Mouse (Mus musculus) midbrain, embryonic 11.5 days (tissue): ENCODE results near the gene Grm7. TPM values are rescaled to one million over a fixed set of nuclear protein-coding genes. Genes with fewer than 3 reads are reported as not detected.

ENCODE experiments used
- ATAC-seq: fragments of 200-750 bp; cut with Nextera tagmentation; 2 replicates; pipeline ENCODE4 v1.8.0; 2017; ENCODE audit warnings: moderate TSS enrichment, moderate library complexity; ENCODE audit not compliant: low FRiP score
- DNase-seq: peaks from one replicate; pipeline ENCODE4 v3.0.0; 2015; ENCODE audit warnings: low spot score; ENCODE audit errors: missing footprints
- H3K27ac ChIP-seq: fragments of 300-500 bp; sonication (generic); 2 replicates; pipeline ENCODE4 v1.5.1; 2014; ENCODE audit warnings: low read depth, low read length
- H3K27me3 ChIP-seq: fragments of 300-500 bp; sonication (generic); 2 replicates; pipeline ENCODE4 v1.6.1; 2014; ENCODE audit warnings: mild to moderate bottlenecking, low read length, moderate library complexity, mixed read lengths; ENCODE audit not compliant: control insufficient read depth, insufficient read depth
- H3K36me3 ChIP-seq: fragments of 300-500 bp; sonication (generic); 2 replicates; pipeline ENCODE4 v1.6.1; 2014; ENCODE audit warnings: mild to moderate bottlenecking, low read length, moderate library complexity, mixed read lengths; ENCODE audit not compliant: control insufficient read depth, insufficient read depth
- H3K4me1 ChIP-seq: fragments of 300-500 bp; sonication (generic); 2 replicates; pipeline ENCODE4 v1.6.1; 2014; ENCODE audit warnings: low read length; ENCODE audit not compliant: control insufficient read depth, insufficient read depth
- H3K4me2 ChIP-seq: fragments of 300-500 bp; sonication (generic); 2 replicates; pipeline ENCODE4 v1.6.1; 2014; ENCODE audit warnings: mild to moderate bottlenecking, moderate library complexity
- H3K4me3 ChIP-seq: fragments of 300-500 bp; sonication (generic); 2 replicates; pipeline ENCODE4 v1.5.1; 2014; ENCODE audit warnings: low read depth, low read length
- H3K9ac ChIP-seq: fragments of 300-500 bp; sonication (generic); 2 replicates; pipeline ENCODE4 v1.6.1; 2014; ENCODE audit warnings: low read length
- H3K9me3 ChIP-seq: fragments of 300-500 bp; sonication (generic); 2 replicates; pipeline ENCODE4 v1.6.1; 2016; ENCODE audit warnings: low read length; ENCODE audit not compliant: control insufficient read depth
- WGBS: fragments of 180-500 bp; shearing (Covaris S2); extraction: QIAGEN DNeasy Blood & Tissue Kit; methylation state at CpG from one replicate; pipeline ENCODE4 v1.1.7; 2014; 5-methylcytosine and 5-hydroxymethylcytosine counted together
- polyA plus RNA-seq: library from polyadenylated mRNA; unstranded; fragments of >200 nt; fragmentation: Nextera tagmentation; extraction: Ambion mirVana; gene quantifications from 2 replicates; pipeline ENCODE4 v1.2.1, GENCODE M21; 2014

Gene Grm7
- polyA plus RNA-seq, 1 experiment from 2014 or later, result 2.2 TPM

- Histone ChIP-seq H3K9me3 (no peaks in the 10 kb centered on the region), H3K4me2 (no peak overlapping the region), H3K4me3 (no peak overlapping the region), H3K36me3 (no peaks in the 10 kb centered on the region), H3K9ac (no peak overlapping the region), H3K4me1 (no peaks in the 10 kb centered on the region), H3K27me3 (no peaks in the 10 kb centered on the region), H3K27ac (no peak overlapping the region)
- WGBS, result 89% methylated on average over 1 of the region's 1 CpGs
- ATAC-seq, result no peak
- DNase-seq, result no peak
Observed at GRCm38 (mm10) chr6:111521229-111521628, 875.8 kb downstream of the Grm7 start.

- Histone ChIP-seq H3K9me3 (no peaks in the 10 kb centered on the region), H3K4me1 (no peaks in the 10 kb centered on the region), H3K9ac (no peak overlapping the region), H3K4me3 (no peak overlapping the region), H3K4me2 (no peak overlapping the region), H3K36me3 (no peaks in the 10 kb centered on the region), H3K27me3 (no peaks in the 10 kb centered on the region), H3K27ac (no peak overlapping the region)
- no peak for DNase-seq
- no peak for ATAC-seq
Observed at GRCm38 (mm10) chr6:111522122-111522521, 876.7 kb downstream of the Grm7 start.

DNA sequence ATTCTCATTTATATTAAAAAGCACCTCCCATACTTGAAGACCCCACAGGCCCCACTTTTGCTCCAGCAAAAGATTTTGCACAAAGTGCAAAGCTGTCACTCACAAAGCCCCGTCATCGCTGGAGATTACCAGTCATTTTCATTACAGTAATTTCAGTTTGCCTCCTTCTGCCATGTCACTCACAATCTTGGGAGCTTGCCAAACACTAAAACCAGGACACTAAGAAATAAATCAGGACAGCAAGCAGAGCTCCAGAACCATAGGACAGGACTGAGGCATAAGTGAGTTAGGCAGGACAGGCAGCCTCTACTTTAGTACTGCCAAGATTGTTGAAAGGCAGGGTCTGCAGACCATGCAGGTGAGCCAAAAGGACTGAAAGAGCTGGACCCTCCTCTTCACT lies 884.6 kb downstream of the Grm7 start:
- DNase-seq (no peak), ATAC-seq (no peak)
- no peak overlapping the region for H3K4me3 ChIP-seq
- H3K27ac ChIP-seq, result no peak overlapping the region
- 90% methylated on average over 2 of the region's 2 CpGs for WGBS
- no peaks in the 10 kb centered on the region for H3K36me3 ChIP-seq
- H3K4me1 ChIP-seq, result no peaks in the 10 kb centered on the region
- no peaks in the 10 kb centered on the region for H3K9me3 ChIP-seq
- no peak overlapping the region for H3K4me2 ChIP-seq
- H3K27me3 ChIP-seq, result no peaks in the 10 kb centered on the region
- H3K9ac ChIP-seq, result no peak overlapping the region

DNA sequence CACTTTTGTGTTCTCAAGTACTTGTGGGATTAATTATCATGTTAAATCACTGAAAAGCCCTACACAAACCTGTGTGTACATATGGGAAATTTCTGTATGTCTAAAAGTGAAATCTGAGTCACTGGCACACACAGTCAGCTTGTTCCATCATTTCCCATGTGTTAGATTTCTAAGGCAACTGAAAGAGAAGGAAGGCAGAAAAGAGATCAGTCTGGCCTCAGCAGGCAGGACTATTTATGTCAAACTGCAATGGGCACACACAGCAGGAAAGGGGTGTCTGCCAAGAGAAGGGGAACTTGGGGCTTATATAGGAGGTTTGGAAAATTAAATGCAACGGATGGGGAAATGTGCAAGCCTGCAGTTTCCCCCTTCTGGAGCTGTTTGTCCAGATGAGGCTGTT lies 913.2 kb downstream of the Grm7 start:
- H3K27ac ChIP-seq, result no peak overlapping the region
- WGBS, result 79% methylated on average over 1 of the region's 1 CpGs

GRCm38 (mm10) chr6:111559459-111559858 lies 914.1 kb downstream of the Grm7 start:
- WGBS, result 80% methylated on average over 3 of the region's 3 CpGs
- Histone ChIP-seq H3K27me3 (no peaks in the 10 kb centered on the region), H3K9me3 (no peaks in the 10 kb centered on the region), H3K4me2 (no peak overlapping the region), H3K4me1 (no peaks in the 10 kb centered on the region), H3K36me3 (no peaks in the 10 kb centered on the region), H3K27ac (no peak overlapping the region), H3K4me3 (no peak overlapping the region), H3K9ac (no peak overlapping the region)
- DNase-seq (no peak), ATAC-seq (no peak)

More for the DNA sequence above, 913.2 kb downstream of the Grm7 start:
- no peaks in the 10 kb centered on the region for H3K9me3 ChIP-seq
- H3K4me1 ChIP-seq, result no peaks in the 10 kb centered on the region
- H3K4me3 ChIP-seq, result no peak overlapping the region
- H3K36me3 ChIP-seq, result no peaks in the 10 kb centered on the region
- no peak overlapping the region for H3K9ac ChIP-seq
- no peak for DNase-seq
- no peaks in the 10 kb centered on the region for H3K27me3 ChIP-seq
- no peak for ATAC-seq
- no peak overlapping the region for H3K4me2 ChIP-seq

DNA sequence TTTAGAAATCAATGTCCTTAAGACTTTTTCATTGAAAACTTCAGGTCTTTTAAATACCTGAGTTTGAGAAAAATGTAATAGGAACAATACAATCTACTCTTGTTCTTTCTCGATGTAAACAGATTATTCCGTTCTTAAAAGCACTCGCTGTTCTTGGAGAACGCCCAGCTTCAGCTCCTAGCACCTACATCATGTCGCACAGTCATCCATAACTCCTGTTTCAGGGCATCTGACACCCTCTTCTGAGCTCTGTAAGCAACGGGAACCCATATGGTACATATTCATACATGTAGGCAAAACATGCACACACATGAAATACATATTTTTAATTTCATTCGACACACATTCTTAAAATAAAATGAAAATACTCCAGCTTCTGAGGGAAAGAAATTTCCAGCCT lies 916.0 kb downstream of the Grm7 start:
- Histone ChIP-seq H3K27ac (no peak overlapping the region), H3K9me3 (no peaks in the 10 kb centered on the region), H3K4me1 (no peaks in the 10 kb centered on the region), H3K36me3 (no peaks in the 10 kb centered on the region), H3K27me3 (no peaks in the 10 kb centered on the region), H3K4me2 (no peak overlapping the region), H3K4me3 (no peak overlapping the region), H3K9ac (no peak overlapping the region)
- ATAC-seq (no peak), DNase-seq (no peak)
- 86% methylated on average over 7 of the region's 7 CpGs for WGBS

DNA sequence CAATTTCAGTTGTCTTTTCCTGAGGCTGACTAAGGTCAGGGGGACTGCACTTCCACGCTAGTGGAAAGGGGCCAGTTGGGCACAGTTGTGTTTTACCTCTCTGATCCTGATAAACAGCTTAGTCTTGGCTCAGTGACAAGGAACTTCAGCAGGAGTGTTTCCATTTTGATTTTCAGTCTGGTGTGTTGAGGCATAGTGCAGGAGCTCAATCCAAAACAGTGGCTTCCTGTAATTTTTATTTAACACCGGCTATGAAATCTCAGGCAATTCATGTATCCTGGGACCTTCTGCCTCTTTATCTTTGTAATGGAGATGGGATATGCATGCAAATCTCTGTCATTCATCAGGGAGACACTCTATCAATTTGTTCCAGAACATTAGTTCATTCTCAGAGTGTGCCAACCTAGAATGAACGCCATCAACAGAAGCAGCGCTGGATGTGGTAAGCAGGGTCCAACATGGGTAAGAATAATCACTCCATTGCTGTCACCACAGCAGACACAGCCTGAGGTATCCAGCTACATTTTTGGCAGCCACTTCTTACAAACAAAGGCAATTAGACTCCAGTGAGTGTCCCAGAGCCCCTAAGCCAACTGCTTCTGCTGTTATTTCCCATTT lies 926.2 kb downstream of the Grm7 start:
- no peaks in the 10 kb centered on the region for H3K4me1 ChIP-seq
- no peaks in the 10 kb centered on the region for H3K9me3 ChIP-seq
- no peaks in the 10 kb centered on the region for H3K27me3 ChIP-seq
- no peak overlapping the region for H3K4me2 ChIP-seq
- ATAC-seq, result no peak
- H3K9ac ChIP-seq, result no peak overlapping the region
- 88% methylated on average over 4 of the region's 4 CpGs for WGBS
- no peak overlapping the region for H3K4me3 ChIP-seq
- H3K27ac ChIP-seq, result no peak overlapping the region
- no peaks in the 10 kb centered on the region for H3K36me3 ChIP-seq
- no peak for DNase-seq

DNA sequence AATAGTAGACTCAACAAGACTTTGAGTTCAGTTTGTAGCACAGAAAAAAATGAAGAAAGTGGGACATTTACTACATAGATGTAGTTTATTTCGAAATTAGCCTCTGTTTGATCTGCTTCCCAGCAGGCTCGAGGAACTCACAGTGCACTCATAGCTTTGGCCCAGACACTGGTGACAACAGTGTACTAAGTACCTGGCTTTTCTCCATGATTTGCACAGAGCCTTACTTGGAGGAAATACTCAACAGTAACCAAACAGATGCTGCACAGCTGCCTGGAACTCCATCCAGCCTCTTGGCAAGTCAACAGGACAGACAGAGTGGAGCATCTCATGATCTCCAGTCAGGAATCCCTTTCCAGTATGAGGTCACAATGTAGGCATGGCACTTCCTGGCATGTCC lies 939.5 kb downstream of the Grm7 start:
- Histone ChIP-seq H3K9ac (no peak overlapping the region), H3K4me2 (no peak overlapping the region), H3K9me3 (no peaks in the 10 kb centered on the region), H3K4me1 (no peaks in the 10 kb centered on the region), H3K36me3 (no peaks in the 10 kb centered on the region), H3K27ac (no peak overlapping the region), H3K27me3 (no peaks in the 10 kb centered on the region), H3K4me3 (no peak overlapping the region)
- no peak for ATAC-seq
- no peak for DNase-seq
- 77% methylated on average over 2 of the region's 2 CpGs for WGBS

DNA sequence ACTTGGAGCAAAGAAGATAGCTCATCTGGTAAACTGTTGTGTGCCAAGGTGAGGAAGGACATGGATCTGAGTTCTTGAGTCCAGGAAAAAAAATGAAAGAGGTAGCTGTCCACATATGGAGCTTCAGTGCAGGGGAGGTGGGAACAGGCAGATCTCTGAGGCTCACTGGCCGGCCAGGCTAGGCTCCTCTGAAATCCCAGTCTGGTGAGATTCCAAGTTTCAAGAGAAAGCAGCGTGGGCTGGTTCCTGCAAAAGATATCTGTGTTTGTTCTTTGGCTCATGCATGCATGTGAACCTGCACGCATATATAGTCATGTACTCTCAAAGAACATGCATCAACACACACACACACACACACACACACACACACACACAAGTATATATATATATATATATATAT lies 942.2 kb downstream of the Grm7 start:
- no peak for DNase-seq
- ATAC-seq, result no peak
- H3K27ac ChIP-seq, result no peak overlapping the region
- H3K27me3 ChIP-seq, result no peaks in the 10 kb centered on the region
- H3K4me1 ChIP-seq, result no peaks in the 10 kb centered on the region
- H3K9ac ChIP-seq, result no peak overlapping the region
- WGBS, result 77% methylated on average over 3 of the region's 3 CpGs
- H3K4me3 ChIP-seq, result no peak overlapping the region
- H3K9me3 ChIP-seq, result no peaks in the 10 kb centered on the region
- H3K36me3 ChIP-seq, result no peaks in the 10 kb centered on the region
- H3K4me2 ChIP-seq, result no peak overlapping the region
